Mouse (Mus musculus) limb, embryonic 13.5 days (tissue): ENCODE results near the gene Trmt10c. TPM values are rescaled to one million over a fixed set of nuclear protein-coding genes. Genes with fewer than 3 reads are reported as not detected.

Experiments
- ATAC-seq: fragments of 200-750 bp; cut with Nextera tagmentation; 2 replicates; pipeline ENCODE4 v1.8.0; 2017; ENCODE audit warnings: low read depth, moderate number of reproducible peaks, moderate TSS enrichment; ENCODE audit not compliant: low FRiP score
- H3K27ac ChIP-seq: fragments of 300-500 bp; sonication (generic); 2 replicates; pipeline ENCODE4 v1.5.1; 2015; ENCODE audit warnings: inconsistent platforms, mild to moderate bottlenecking, moderate library complexity
- H3K27me3 ChIP-seq: fragments of 300-500 bp; sonication (generic); 2 replicates; pipeline ENCODE4 v1.6.1; 2015; ENCODE audit warnings: mild to moderate bottlenecking, inconsistent platforms
- H3K36me3 ChIP-seq: fragments of 300-500 bp; sonication (generic); 2 replicates; pipeline ENCODE4 v1.6.1; 2015; ENCODE audit warnings: inconsistent platforms, mild to moderate bottlenecking, moderate library complexity
- H3K4me1 ChIP-seq: fragments of 300-500 bp; sonication (generic); 2 replicates; pipeline ENCODE4 v1.6.1; 2015; ENCODE audit warnings: inconsistent platforms
- H3K4me2 ChIP-seq: fragments of 300-500 bp; sonication (generic); replicated peaks from 2 replicates; pipeline ENCODE4 v1.6.1; 2015; ENCODE audit warnings: inconsistent platforms, mild to moderate bottlenecking, moderate library complexity
- H3K4me3 ChIP-seq: fragments of 300-500 bp; sonication (generic); 2 replicates; pipeline ENCODE4 v1.5.1; 2015; ENCODE audit warnings: moderate library complexity, mild to moderate bottlenecking, inconsistent platforms
- H3K9ac ChIP-seq: fragments of 300-500 bp; sonication (generic); 2 replicates; pipeline ENCODE4 v1.6.1; 2015; ENCODE audit warnings: mild to moderate bottlenecking, inconsistent platforms
- H3K9me3 ChIP-seq: fragments of 300-500 bp; sonication (generic); 2 replicates; pipeline ENCODE4 v1.6.1; 2016; ENCODE audit warnings: inconsistent platforms
- WGBS: fragments of 180-500 bp; shearing (Covaris S2); methylation state at CpG from one replicate; pipeline ENCODE4 v1.1.7; 2015; 5-methylcytosine and 5-hydroxymethylcytosine counted together
- microRNA-seq: library from miRNA; unstranded; fragments of <30 nt; microRNA quantifications from one replicate; pipeline ENCODE4, GENCODE M21; 2016
- polyA plus RNA-seq: library from polyadenylated mRNA; unstranded; fragments of >200 nt; fragmentation: Nextera tagmentation; extraction: Ambion mirVana; gene quantifications from 2 replicates; pipeline ENCODE4 v1.2.1, GENCODE M21; 2015

Gene Trmt10c
- polyA plus RNA-seq, 1 experiment from 2014 or later, result 28.0 TPM

- 91% methylated on average over 4 of the region's 4 CpGs for WGBS
- Histone ChIP-seq H3K9ac (no peak overlapping the region), H3K36me3 (peaks cover 67% of the 10 kb centered on the region), H3K4me3 (no peak overlapping the region), H3K27ac (no peak overlapping the region), H3K9me3 (no peaks in the 10 kb centered on the region), H3K4me2 (no peak overlapping the region), H3K4me1 (no peaks in the 10 kb centered on the region), H3K27me3 (no peaks in the 10 kb centered on the region)
- no peak for ATAC-seq
Measured at GRCm38 (mm10) chr16:55990311-55990710, 47.3 kb downstream of the Trmt10c start.

GRCm38 (mm10) chr16:55986001-55986400 is 51.6 kb downstream of the Trmt10c start:
- Histone ChIP-seq H3K9ac (no peak overlapping the region), H3K27me3 (no peaks in the 10 kb centered on the region), H3K36me3 (peaks cover 63% of the 10 kb centered on the region), H3K9me3 (no peaks in the 10 kb centered on the region), H3K27ac (no peak overlapping the region), H3K4me2 (no peak overlapping the region), H3K4me3 (no peak overlapping the region), H3K4me1 (no peaks in the 10 kb centered on the region)
- no peak for ATAC-seq
- WGBS, result 90% methylated on average over 3 of the region's 3 CpGs

Small RNA genes within 50 kb of the gene (microRNA-seq; reads per million reads assigned to microRNA genes)
- gene Gm24047, result not detected

Other genes with a start within 250 kb of the Trmt10c start
- 4.1 and 4.6 TPM in 2 replicates for gene Nfkbiz, start 198.9 kb downstream of the Trmt10c start, polyA plus RNA-seq
- 0.66 and 0.70 TPM in 2 replicates for gene Nxpe3, start 142.5 kb downstream of the Trmt10c start, polyA plus RNA-seq
- 10.9 and 11.6 TPM in 2 replicates for gene Cep97, start 103.0 kb downstream of the Trmt10c start, polyA plus RNA-seq
- 780 and 782 TPM in 2 replicates for gene Rpl24, start 71.5 kb downstream of the Trmt10c start, polyA plus RNA-seq
- 21.4 and 23.0 TPM in 2 replicates for gene Zbtb11, start 63.9 kb downstream of the Trmt10c start, polyA plus RNA-seq
- 264 and 269 TPM in 2 replicates for gene Pcnp, start 8.1 kb downstream of the Trmt10c start, polyA plus RNA-seq
- gene Senp7, start 10.5 kb upstream of the Trmt10c start, polyA plus RNA-seq, result 46.6 and 47.5 TPM in 2 replicates
- 0.10 and 0.20 TPM in 2 replicates for gene Impg2, start 166.5 kb upstream of the Trmt10c start, polyA plus RNA-seq